Mouse (Mus musculus): Measurements from ENCODE around the gene Ncam1. TPM values are rescaled to one million over a fixed set of nuclear protein-coding genes. Genes with fewer than 3 reads are reported as not detected.
A peak's percentile ranks its signal among the peaks of the same experiment; 100 is the strongest.

The Ncam1 gene
- total RNA-seq, 2 experiments from 2014 or later = 11.6 to 14.6 TPM

DNA sequence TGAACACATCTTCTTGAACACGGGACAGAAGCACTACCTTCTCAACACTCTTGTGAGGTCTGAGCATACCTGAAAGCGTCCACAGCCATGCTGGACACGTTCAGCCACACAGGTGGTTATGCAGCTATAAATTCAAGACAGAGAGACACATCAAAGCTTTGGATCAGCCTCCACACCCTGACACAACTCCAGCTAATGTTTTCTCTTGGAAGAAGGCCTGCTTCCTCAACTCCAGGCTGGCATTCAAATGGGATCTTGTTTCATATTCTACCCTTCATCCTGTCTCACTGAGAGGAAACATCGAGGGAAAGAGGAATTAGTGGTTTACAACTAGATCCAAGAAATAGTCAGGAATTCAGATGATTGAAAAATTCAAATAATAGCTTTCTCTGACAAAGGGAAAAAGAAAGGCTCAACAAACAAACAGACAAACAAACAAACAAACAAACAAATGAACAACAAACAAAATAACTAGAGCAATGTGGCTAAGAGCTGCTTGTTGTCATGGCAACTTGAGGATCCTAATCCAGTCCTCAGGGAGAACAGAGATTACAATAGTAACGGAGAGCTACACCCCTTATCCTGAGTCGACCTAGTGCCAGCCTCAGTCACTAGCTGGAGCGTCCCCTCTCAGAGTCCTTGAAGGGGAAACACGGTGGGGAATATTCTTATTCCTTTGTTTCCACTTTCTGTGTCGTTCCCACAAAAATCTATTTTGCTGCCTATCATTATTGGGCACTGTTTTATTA lies 175.6 kb downstream of the Ncam1 start:
- Histone ChIP-seq H3K27ac (no peak overlapping the region), H3K4me3 (no peak overlapping the region)
- intact Hi-C loops (cut with DNase I) = no loop called here
- no peak for DNase-seq
- TF ChIP-seq CTCF (IDR thresholded peaks at IDR 0.05) = no peak

DNA sequence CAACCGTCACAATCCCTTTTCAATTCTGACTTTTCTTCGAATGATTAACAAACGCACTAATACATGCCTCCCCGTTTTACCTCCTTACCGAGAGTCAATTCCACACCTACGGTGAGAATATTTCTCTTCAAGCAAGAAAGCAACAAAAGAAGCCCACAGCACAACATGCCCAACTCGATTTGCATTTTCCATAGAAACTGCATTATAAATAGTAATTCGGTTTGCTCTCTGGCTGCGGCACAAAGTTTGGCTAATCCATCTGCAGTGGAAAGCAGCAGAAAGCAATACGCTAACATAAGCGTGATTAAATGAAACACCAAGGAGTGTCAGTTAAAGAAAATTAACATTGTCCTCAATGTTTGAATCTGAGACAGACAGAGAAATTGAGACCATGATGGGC lies 177.0 kb downstream of the Ncam1 start:
- TF ChIP-seq CTCF (IDR thresholded peaks at IDR 0.05) = no peak
- intact Hi-C loops (cut with DNase I) = no loop called here
- Histone ChIP-seq H3K4me3 (no peak overlapping the region), H3K27ac (no peak overlapping the region)
- DNase-seq = no peak

DNA sequence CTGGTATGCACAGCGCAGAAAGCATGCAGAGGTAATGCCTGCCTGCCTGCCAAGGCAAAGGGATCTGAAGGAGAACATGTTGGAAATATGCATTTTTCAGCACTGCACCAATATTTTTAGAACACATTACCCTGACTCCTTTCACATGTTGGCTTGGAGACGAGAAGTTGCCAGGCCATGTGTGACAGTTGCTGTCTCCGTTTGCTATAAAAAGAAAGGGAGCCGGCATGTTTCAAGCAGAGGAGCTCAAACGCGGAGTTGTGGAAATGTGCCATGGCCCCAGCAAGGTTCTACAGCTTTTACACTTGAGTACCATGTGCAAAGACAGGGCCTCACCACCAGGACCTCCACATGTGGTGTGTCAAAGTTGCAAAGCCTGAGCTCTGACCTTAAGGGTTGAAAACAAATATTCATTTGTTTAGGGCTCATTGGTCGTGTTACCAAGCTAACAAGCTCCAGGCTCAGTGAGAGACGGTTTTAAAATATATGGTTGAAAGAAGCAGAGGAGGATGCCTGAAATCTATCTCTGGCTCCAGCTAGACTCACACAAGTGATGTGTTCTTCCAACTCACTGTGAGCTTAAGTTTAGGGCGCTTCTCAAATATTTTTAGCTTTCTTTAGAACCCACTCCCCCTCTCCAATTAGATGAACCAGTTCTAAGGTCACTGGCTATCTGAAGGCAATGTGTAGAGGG lies 179.9 kb downstream of the Ncam1 start:
- intact Hi-C loops (cut with DNase I) = loop anchor here (5.0 to 10.0 kb wide), 2 partner anchors 176 to 818 kb away; partner anchors contain the start of gene Ncam1
- no peak overlapping the region for H3K27ac ChIP-seq
- TF ChIP-seq CTCF (IDR thresholded peaks at IDR 0.05) = no peak
- H3K4me3 ChIP-seq = no peak overlapping the region
- DNase-seq = no peak

DNA sequence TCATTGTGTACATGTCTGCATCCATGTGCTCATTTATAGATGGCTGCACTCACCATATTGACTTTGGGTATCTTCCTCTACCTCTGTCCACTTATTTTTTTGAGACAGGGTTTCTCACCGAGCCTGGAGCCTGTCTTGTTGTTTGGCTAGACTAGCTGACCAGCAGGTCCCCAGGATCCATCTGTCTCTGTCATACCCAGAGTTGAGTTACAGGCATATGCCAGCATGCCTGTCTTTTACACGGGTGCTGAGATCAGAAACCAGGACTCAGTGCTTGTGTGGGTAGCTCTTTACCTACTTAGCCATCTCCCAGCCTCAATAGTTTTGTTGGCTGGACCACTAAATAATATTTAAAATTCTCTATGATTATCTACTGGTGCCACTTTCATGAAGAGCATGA lies 180.5 kb downstream of the Ncam1 start:
- Histone ChIP-seq H3K27ac (no peak overlapping the region), H3K4me3 (no peak overlapping the region)
- no peak for TF ChIP-seq CTCF (IDR thresholded peaks at IDR 0.05)
- intact Hi-C loops (cut with DNase I) = loop anchor here (5.0 to 10.0 kb wide), 2 partner anchors 177 to 819 kb away; partner anchors contain the start of gene Ncam1
- DNase-seq = no peak

DNA sequence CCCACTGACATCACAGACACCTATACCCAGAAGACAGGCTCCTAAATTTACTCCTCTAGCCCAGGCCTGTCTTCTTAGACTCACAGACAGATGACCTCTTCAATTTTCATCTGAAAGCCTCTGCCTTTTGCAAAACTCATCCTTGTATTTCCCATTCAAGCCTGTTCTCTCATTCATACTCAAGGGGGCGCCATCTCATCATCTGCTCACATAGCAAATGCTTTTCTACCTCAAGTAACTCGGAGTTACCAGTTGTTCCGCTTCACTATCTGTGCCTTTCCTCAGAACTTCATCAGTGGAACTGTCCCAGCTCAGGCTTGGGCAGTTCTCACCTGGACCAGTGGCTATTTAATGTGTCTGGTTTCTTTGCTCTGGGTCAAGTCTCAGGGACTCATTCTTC lies 181.5 kb downstream of the Ncam1 start:
- peak; percentile 27 for DNase-seq
- Histone ChIP-seq H3K4me3 (no peak overlapping the region), H3K27ac (no peak overlapping the region)
- TF ChIP-seq CTCF (IDR thresholded peaks at IDR 0.05) = peak; percentile 82
- intact Hi-C loops (cut with DNase I) = loop anchor here (2.0 to 10.0 kb wide), 3 partner anchors 178 to 820 kb away; partner anchors contain the start of gene Ncam1

DNA sequence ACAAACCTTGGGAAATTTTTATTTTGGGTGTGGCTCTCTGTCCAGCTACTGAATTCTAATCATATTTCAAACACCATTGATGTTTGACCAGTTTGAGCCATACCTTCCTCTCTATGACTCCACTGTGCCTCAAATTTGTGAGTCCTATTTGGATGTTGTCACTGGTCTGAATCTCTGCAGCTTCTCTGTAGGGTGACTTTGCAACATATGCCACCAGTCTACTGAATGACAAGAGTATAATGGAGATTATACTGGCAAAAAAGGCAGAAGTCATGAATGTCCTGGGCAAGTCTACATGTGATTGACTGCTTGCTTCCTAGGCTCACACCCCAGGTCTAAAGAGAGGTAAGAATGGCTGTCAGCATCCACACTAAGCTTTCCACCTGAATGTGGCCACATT lies 186.3 kb downstream of the Ncam1 start:
- no peak overlapping the region for H3K27ac ChIP-seq
- TF ChIP-seq CTCF (IDR thresholded peaks at IDR 0.05) = no peak

DNA sequence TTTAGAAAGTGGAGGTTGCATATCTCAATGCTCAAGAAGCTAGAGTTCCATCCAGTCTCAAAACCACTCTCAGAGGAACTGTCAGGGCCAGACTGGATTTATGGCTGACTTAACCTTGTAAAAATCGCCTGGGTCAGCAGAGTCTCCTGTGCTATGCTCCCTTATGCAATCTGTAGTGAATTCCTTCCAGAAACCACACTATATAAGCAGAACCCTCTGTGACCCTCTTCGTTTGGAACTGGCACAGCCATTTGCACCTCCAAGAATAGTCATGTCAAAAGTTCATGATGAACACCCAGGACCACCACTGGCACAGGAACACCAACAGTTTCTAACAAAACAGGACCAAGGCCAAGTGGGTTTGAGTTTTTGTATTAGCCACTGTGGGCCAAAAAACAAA lies 190.5 kb downstream of the Ncam1 start:
- Histone ChIP-seq H3K27ac (no peak overlapping the region), H3K4me3 (no peak overlapping the region)
- intact Hi-C loops (cut with DNase I) = no loop called here
- no peak for TF ChIP-seq CTCF (IDR thresholded peaks at IDR 0.05)
- DNase-seq = no peak

More for the DNA sequence above, 186.3 kb downstream of the Ncam1 start:
- no peak for DNase-seq
- no peak overlapping the region for H3K4me3 ChIP-seq
- intact Hi-C loops (cut with DNase I) = loop anchor here (10.0 kb wide), 1 partner anchor 182 kb away; the partner anchor contains the start of gene Ncam1

DNA sequence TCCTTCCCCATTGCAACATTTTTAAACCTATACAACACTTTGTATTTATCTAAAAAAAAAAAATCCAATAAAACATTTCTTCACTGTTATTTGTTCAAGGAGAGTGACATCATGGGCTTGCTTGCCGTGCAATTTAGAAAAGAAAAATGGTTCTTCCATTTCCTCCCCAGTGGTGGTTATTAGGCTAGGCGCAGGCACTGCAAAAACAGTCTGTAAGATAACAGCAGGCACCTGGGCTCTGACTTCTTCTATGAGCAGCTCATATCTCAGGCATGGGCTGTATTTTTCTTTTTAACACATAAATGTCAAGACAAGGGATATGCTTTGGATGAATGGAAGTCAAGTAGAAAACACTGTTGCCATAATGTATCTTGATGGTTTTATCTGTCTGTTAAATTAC lies 192.0 kb downstream of the Ncam1 start:
- no peak overlapping the region for H3K27ac ChIP-seq
- intact Hi-C loops (cut with DNase I) = no loop called here
- H3K4me3 ChIP-seq = no peak overlapping the region
- no peak for DNase-seq
- no peak for TF ChIP-seq CTCF (IDR thresholded peaks at IDR 0.05)

DNA sequence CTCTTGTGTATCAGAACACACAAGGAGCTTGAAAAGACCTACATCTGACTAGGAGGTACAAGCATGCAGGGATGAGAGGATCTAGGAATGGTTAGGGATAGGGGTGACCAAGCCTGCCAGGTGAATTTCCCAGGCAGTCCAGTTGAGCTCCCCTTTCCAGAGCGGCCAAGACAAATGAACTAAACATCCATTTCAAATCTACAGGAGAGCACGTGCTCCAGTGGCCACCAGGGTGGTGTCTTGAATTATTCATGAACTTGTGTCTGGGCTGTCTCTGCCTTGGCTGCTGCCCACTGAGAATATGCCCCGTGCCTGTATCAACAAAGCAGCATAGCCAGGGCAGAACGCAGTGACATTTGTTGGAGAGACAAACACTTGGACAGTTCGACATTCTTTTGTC lies 192.4 kb downstream of the Ncam1 start:
- H3K4me3 ChIP-seq = no peak overlapping the region
- DNase-seq = peak; percentile 30
- intact Hi-C loops (cut with DNase I) = no loop called here
- no peak overlapping the region for H3K27ac ChIP-seq
- no peak for TF ChIP-seq CTCF (IDR thresholded peaks at IDR 0.05)

DNA sequence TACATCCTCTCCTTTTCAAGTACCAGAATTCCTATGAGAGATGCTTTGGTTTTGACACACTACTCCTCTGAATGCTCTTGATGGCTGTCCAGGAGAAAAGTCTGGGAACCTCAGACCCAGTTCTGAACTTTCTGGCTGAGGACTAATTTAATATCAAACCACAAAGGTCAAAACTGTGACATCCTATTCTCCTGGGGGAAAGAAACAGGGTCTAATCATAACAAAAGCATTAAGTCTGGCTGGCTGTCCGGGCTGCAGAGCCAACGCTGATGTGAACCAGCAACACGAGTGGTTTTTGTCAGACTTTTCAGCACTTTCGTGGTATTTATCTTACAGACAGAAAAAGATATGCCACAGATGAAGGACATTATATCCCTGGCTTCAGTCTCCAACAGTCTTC lies 192.9 kb downstream of the Ncam1 start:
- no peak overlapping the region for H3K4me3 ChIP-seq
- no peak for TF ChIP-seq CTCF (IDR thresholded peaks at IDR 0.05)
- peak; percentile 57 for DNase-seq
- H3K27ac ChIP-seq = no peak overlapping the region
- intact Hi-C loops (cut with DNase I) = no loop called here

DNA sequence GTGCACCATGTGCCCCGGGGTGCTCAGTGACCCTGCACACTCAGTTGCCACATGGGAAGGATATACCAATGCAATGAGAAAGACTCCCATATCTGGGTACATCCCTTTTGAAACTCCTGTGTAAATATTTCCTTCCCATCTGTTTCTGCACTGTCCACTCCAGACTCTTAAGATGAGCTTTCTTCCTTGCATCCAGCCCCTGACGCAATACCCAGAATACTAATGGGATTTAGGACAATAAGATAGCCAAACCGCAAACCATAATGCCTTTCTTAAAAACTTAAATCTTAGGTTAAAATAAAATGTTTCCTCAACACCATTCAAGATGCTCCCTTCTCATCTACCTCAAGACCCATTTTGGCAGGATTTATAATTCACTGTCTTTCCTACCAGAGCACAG lies 193.4 kb downstream of the Ncam1 start:
- peak; percentile 31 for DNase-seq
- intact Hi-C loops (cut with DNase I) = no loop called here
- no peak overlapping the region for H3K27ac ChIP-seq
- TF ChIP-seq CTCF (IDR thresholded peaks at IDR 0.05) = no peak
- no peak overlapping the region for H3K4me3 ChIP-seq

DNA sequence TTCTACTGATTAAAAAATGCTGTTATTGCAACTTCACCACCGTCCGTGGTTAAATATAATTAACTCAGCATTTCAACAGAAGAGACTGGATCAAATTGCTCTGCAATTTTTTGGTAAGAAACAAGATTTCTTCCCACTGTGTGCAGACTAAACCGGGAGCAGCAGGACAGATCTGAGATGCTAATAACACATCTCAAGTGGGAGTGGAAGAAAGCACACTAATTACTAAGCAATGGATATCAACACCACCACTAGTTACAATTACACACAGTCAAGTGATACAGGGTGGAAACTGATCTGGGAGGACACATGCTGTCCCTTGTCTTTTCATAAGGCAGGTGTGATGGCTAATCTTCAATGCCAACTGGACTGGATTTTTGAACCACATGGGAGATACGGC lies 197.5 kb downstream of the Ncam1 start:
- no peak for DNase-seq
- no peak overlapping the region for H3K27ac ChIP-seq
- H3K4me3 ChIP-seq = no peak overlapping the region
- intact Hi-C loops (cut with DNase I) = no loop called here
- no peak for TF ChIP-seq CTCF (IDR thresholded peaks at IDR 0.05)

DNA sequence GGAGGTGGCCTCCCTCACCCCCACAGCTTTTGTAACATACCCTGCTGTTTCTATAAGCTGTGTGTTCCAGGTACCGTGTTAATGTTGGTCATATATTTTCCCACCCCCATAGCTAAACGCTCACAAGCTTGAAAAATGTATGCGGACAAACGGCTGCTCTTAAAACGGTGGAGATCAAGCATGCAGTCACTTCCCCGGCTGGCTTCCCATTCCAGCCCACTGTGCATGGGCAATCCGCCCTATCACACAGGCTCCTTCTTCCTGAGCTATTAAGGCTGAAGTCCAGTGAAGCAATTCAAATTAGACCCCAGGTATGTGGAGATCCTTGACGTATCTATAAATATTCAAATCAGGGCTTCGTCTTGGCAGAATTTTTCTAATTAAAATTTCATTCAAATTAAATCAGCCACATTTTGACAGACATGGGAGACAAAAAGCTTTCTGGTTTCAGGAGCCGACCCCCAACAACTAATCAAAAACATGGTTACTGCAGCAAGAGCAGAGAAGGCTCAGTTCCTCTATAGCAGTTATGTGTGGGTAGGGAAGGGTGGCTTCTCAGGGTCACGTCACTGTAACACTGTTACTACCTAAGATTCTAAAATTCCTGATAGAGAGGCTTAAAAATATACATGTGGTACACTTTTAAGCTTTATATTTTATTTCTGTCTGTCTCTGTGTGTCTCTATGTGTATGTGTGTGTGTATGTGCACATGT lies 202.9 kb downstream of the Ncam1 start:
- Histone ChIP-seq H3K27ac (no peak overlapping the region), H3K4me3 (no peak overlapping the region)
- intact Hi-C loops (cut with DNase I) = no loop called here
- no peak for DNase-seq
- no peak for TF ChIP-seq CTCF (IDR thresholded peaks at IDR 0.05)
